ENCODE assay signal across 8 mouse cellular contexts in the genomic region with DNA sequence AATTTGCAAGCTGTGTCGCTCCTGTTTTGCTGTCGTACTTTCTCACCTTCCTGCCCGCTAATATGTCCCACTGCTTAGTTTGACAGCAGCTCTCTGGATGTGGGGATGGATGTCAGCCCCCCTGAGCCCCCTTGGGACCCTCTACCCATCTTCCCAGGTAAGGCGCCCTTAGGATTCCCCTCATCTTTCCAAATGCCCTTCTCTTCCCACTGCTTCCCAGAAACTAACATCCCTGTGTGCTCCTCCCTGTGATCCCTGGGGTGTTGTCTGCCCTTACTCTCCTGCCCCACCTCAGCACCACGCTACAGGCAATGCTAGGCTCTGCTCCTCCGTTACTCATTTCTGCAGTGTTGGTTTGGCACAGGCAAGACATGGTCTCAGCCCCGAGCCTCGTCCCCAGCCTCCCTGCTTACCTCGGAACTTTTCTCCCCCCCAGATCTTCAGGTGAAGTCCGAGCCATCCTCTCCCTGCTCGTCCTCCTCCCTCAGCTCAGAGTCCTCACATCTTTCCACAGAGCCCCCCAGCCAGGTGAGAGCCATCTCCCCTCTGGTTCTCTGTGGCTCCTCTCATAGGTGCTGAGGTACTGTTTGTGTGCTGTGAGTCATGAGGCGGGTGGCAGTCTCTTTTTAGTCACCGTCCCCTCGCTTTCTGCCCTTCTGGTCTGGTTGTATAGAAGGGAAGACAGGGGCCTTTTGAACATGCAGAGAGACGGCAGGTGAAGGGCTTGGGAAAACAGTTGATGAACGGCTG. TPM values are rescaled to one million over a fixed set of nuclear protein-coding genes. Genes with fewer than 3 reads are reported as not detected.
DNase-seq lines count a peak whose midpoint lies in the region; ATAC-seq lines count a peak whose summit lies in the region.

No protein-coding gene starts in this region.

- H3K4me3 ChIP-seq in heart, embryonic 14.5 days (ENCODE audit: control insufficient read depth in 1 of 2, insufficient read depth in 1 of 2, low read depth in 1 of 2, low read length in 2 of 2) = no peak overlapping the region
- H3K4me3 ChIP-seq in hindbrain, embryonic 12.5 days = peak overlapping the region; percentile 96
- H3K4me3 ChIP-seq in midbrain, embryonic 11.5 days (ENCODE audit: low read depth, low read length) = peak overlapping the region; percentile 94

- 84% methylated on average over 16 of the region's 16 CpGs for WGBS in heart, embryonic 14.5 days
- WGBS in hindbrain, embryonic 12.5 days = 84% methylated on average over 16 of the region's 16 CpGs
- WGBS in midbrain, embryonic 11.5 days = 88% methylated on average over 16 of the region's 16 CpGs

- peak overlapping the region; percentile 88 for H3K9ac ChIP-seq in heart, embryonic 14.5 days (ENCODE audit: low read length)
- H3K9ac ChIP-seq in hindbrain, embryonic 12.5 days = peak overlapping the region; percentile 95
- no peak overlapping the region for H3K9ac ChIP-seq in midbrain, embryonic 11.5 days (ENCODE audit: low read length)

- H3K9me3 ChIP-seq in heart, embryonic 14.5 days (ENCODE audit: control insufficient read depth, low read length) = no peaks in the 10 kb centered on the region
- H3K9me3 ChIP-seq in hindbrain, embryonic 12.5 days (replicated peaks) = no peaks in the 10 kb centered on the region
- H3K9me3 ChIP-seq in midbrain, embryonic 11.5 days (ENCODE audit: control insufficient read depth, low read length) = no peaks in the 10 kb centered on the region

- no peak for DNase-seq in heart, adult 18-20 months
- DNase-seq in cerebellum, postnatal 25 days = peak; percentile 3 to 8
- DNase-seq in midbrain, embryonic 11.5 days (ENCODE audit: low spot score, missing footprints) = no peak
- no peak for DNase-seq in urinary bladder, postnatal 4 days (ENCODE audit: low spot score in 2 of 2)
- no peak for DNase-seq in spleen, postnatal 4 days (ENCODE audit: low spot score in 2 of 2)
- no peak for DNase-seq in urinary bladder, adult 2 months (ENCODE audit: low spot score)

- peak overlapping the region; percentile 85 for H3K4me2 ChIP-seq in heart, embryonic 14.5 days (ENCODE audit: low read length)
- H3K4me2 ChIP-seq in hindbrain, embryonic 12.5 days (replicated peaks) = peak overlapping the region; percentile 86
- H3K4me2 ChIP-seq in midbrain, embryonic 11.5 days = peak overlapping the region; percentile 92

- no peaks in the 10 kb centered on the region for H3K27me3 ChIP-seq in heart, embryonic 14.5 days (ENCODE audit: control insufficient read depth, insufficient read depth, low read length)
- H3K27me3 ChIP-seq in hindbrain, embryonic 12.5 days = no peaks in the 10 kb centered on the region
- H3K27me3 ChIP-seq in midbrain, embryonic 11.5 days (ENCODE audit: control insufficient read depth, insufficient read depth, low read length) = no peaks in the 10 kb centered on the region

- H3K4me1 ChIP-seq in heart, embryonic 14.5 days (ENCODE audit: control insufficient read depth in 2 of 2, insufficient read depth in 2 of 2, low read length in 2 of 2) = peaks cover 9 to 25% of the 10 kb centered on the region in 2 experiments
- peaks cover 31% of the 10 kb centered on the region for H3K4me1 ChIP-seq in hindbrain, embryonic 12.5 days
- peaks cover 17% of the 10 kb centered on the region for H3K4me1 ChIP-seq in midbrain, embryonic 11.5 days (ENCODE audit: control insufficient read depth, insufficient read depth, low read length)

- peaks cover 45% of the 10 kb centered on the region for H3K36me3 ChIP-seq in heart, embryonic 14.5 days (ENCODE audit: control insufficient read depth, insufficient read depth, low read length)
- peaks cover 44% of the 10 kb centered on the region for H3K36me3 ChIP-seq in hindbrain, embryonic 12.5 days
- H3K36me3 ChIP-seq in midbrain, embryonic 11.5 days (ENCODE audit: control insufficient read depth, insufficient read depth, low read length) = peaks cover 14% of the 10 kb centered on the region

- no peak overlapping the region for H3K27ac ChIP-seq in heart, embryonic 14.5 days (replicated peaks in 1 of 2; ENCODE audit: control insufficient read depth in 1 of 2, insufficient read depth in 1 of 2, low read depth in 2 of 2, low read length in 2 of 2)
- H3K27ac ChIP-seq in hindbrain, embryonic 12.5 days = no peak overlapping the region
- no peak overlapping the region for H3K27ac ChIP-seq in midbrain, embryonic 11.5 days (ENCODE audit: low read depth, low read length)

- no peak for ATAC-seq in heart, embryonic 14.5 days (ENCODE audit: insufficient number of reproducible peaks, insufficient read depth, low FRiP score, low read depth)
- no peak for ATAC-seq in hindbrain, embryonic 12.5 days (ENCODE audit: low FRiP score)
- no peak for ATAC-seq in midbrain, embryonic 11.5 days (ENCODE audit: low FRiP score)

RNA-seq across cellular contexts. Expression of a gene that starts 1.4 kb away (rescaled TPM):
- 28.7 and 34.3 TPM in 2 replicates for polyA plus RNA-seq in heart, embryonic 14.5 days (2014; fragmentation: Nextera tagmentation; extraction: Ambion mirVana)
- total RNA-seq in heart, adult 18-20 months (2021) = 10 to 100 TPM; 15.5 to 17.2 TPM
- 114 and 119 TPM in 2 replicates for polyA plus RNA-seq in hindbrain, embryonic 12.5 days (2016; fragmentation: Nextera tagmentation; extraction: Ambion mirVana)
- 68.2 and 77.6 TPM in 2 replicates for polyA plus RNA-seq in midbrain, embryonic 11.5 days (2014; fragmentation: Nextera tagmentation; extraction: Ambion mirVana)
- 39.2 and 42.1 TPM in 2 replicates for polyA plus RNA-seq in urinary bladder, adult 2 months (2012; rRNA removed)

RNA-seq across cellular contexts. Expression of a gene that starts 3.8 kb away (rescaled TPM):
- polyA plus RNA-seq in heart, embryonic 14.5 days (2014; fragmentation: Nextera tagmentation; extraction: Ambion mirVana) = 7.3 and 8.9 TPM in 2 replicates
- total RNA-seq in heart, adult 18-20 months (2021) = 1 to 10 TPM; 5.8 to 6.5 TPM
- polyA plus RNA-seq in hindbrain, embryonic 12.5 days (2016; fragmentation: Nextera tagmentation; extraction: Ambion mirVana) = 15.7 and 16.2 TPM in 2 replicates
- polyA plus RNA-seq in midbrain, embryonic 11.5 days (2014; fragmentation: Nextera tagmentation; extraction: Ambion mirVana) = 14.4 and 15.1 TPM in 2 replicates
- polyA plus RNA-seq in urinary bladder, adult 2 months (2012; rRNA removed) = 4.6 and 7.2 TPM in 2 replicates

RNA-seq across cellular contexts. Expression of a gene that starts 19.0 kb away (rescaled TPM):
- polyA plus RNA-seq in heart, embryonic 14.5 days (2014; fragmentation: Nextera tagmentation; extraction: Ambion mirVana) = 0.27 and 0.39 TPM in 2 replicates
- 1 to 10 TPM in 1 of 2 experiments, under 1 TPM in 1; 0.93 to 1.5 TPM for total RNA-seq in heart, adult 18-20 months (2021)
- 3.0 and 3.1 TPM in 2 replicates for polyA plus RNA-seq in hindbrain, embryonic 12.5 days (2016; fragmentation: Nextera tagmentation; extraction: Ambion mirVana)
- polyA plus RNA-seq in midbrain, embryonic 11.5 days (2014; fragmentation: Nextera tagmentation; extraction: Ambion mirVana) = 1.8 and 2.4 TPM in 2 replicates
- polyA plus RNA-seq in urinary bladder, adult 2 months (2012; rRNA removed) = 8.0 and 11.1 TPM in 2 replicates

RNA-seq across cellular contexts. Expression of a gene that starts 20.0 kb away (rescaled TPM):
- 30.4 and 33.3 TPM in 2 replicates for polyA plus RNA-seq in heart, embryonic 14.5 days (2014; fragmentation: Nextera tagmentation; extraction: Ambion mirVana)
- total RNA-seq in heart, adult 18-20 months (2021) = 10 to 100 TPM; 55.5 to 55.8 TPM
- polyA plus RNA-seq in hindbrain, embryonic 12.5 days (2016; fragmentation: Nextera tagmentation; extraction: Ambion mirVana) = 20.9 and 21.7 TPM in 2 replicates
- polyA plus RNA-seq in midbrain, embryonic 11.5 days (2014; fragmentation: Nextera tagmentation; extraction: Ambion mirVana) = 25.8 and 26.4 TPM in 2 replicates
- polyA plus RNA-seq in urinary bladder, adult 2 months (2012; rRNA removed) = 22.8 and 24.8 TPM in 2 replicates

RNA-seq across cellular contexts. Expression of a gene that starts 22.0 kb away (rescaled TPM):
- polyA plus RNA-seq in heart, embryonic 14.5 days (2014; fragmentation: Nextera tagmentation; extraction: Ambion mirVana) = 2.7 and 3.0 TPM in 2 replicates
- total RNA-seq in heart, adult 18-20 months (2021) = 10 to 100 TPM; 22.9 to 26.5 TPM
- polyA plus RNA-seq in hindbrain, embryonic 12.5 days (2016; fragmentation: Nextera tagmentation; extraction: Ambion mirVana) = 0.04 and 0.05 TPM in 2 replicates
- polyA plus RNA-seq in midbrain, embryonic 11.5 days (2014; fragmentation: Nextera tagmentation; extraction: Ambion mirVana) = 0.03 and 0.05 TPM in 2 replicates
- 74.4 and 93.5 TPM in 2 replicates for polyA plus RNA-seq in urinary bladder, adult 2 months (2012; rRNA removed)

Comparison
In these comparisons a context has a peak if more than half of its experiments do, and no peak if none do; other contexts are left out.
1. H3K4me3 ChIP-seq: peak in hindbrain, embryonic 12.5 days (single experiment) and midbrain, embryonic 11.5 days (single experiment); none in heart, embryonic 14.5 days (0 of 2).
2. DNase-seq: peak in cerebellum, postnatal 25 days (2 of 2); none in heart, adult 18-20 months (0 of 2), midbrain, embryonic 11.5 days (single experiment), urinary bladder, postnatal 4 days (0 of 2), spleen, postnatal 4 days (0 of 2) and urinary bladder, adult 2 months (single experiment).
3. Peak in every context shown above with its lines, with median percentiles within 50 percentile points of each other: H3K4me2 ChIP-seq.